Mouse (Mus musculus): Measurements from ENCODE around the gene Setdb2. TPM values are rescaled to one million over a fixed set of nuclear protein-coding genes. Genes with fewer than 3 reads are reported as not detected.

Gene Setdb2
- polyA plus RNA-seq, 2 experiments from 2014 or later: 18.0 to 21.7 TPM

GRCm38 (mm10) chr14:59366386-59367105 lies 74.1 kb downstream of the Setdb2 start:
- ATAC-seq: no peak

GRCm38 (mm10) chr14:59365244-59365644 lies 75.4 kb downstream of the Setdb2 start, which contains the start of gene Phf11d:
TSS of gene Phf11d (minus strand) at chr14:59365470.
- no peak for ATAC-seq

Other genes starting within 250 kb of the Setdb2 start
- 10 to 100 TPM; 25.2 to 35.3 TPM for gene Rcbtb1, start 239.7 kb downstream of the Setdb2 start, polyA plus RNA-seq (2017; shearing (Covaris generic))
- gene Gm6904, start 180.7 kb downstream of the Setdb2 start, polyA plus RNA-seq (2017; shearing (Covaris generic)): 10 to 100 TPM; 12.3 to 17.2 TPM
- 10 to 100 TPM; 40.4 to 56.7 TPM for gene Phf11a, start 143.4 kb downstream of the Setdb2 start, polyA plus RNA-seq (2017; shearing (Covaris generic))
- 100 to 1,000 TPM; 188 to 218 TPM for gene Phf11b, start 99.5 kb downstream of the Setdb2 start, polyA plus RNA-seq (2017; shearing (Covaris generic))
- gene Phf11d, start 75.4 kb downstream of the Setdb2 start, polyA plus RNA-seq (2017; shearing (Covaris generic)): 10 to 100 TPM in 1 of 2 experiments, 1 to 10 TPM in 1; 7.8 to 15.2 TPM
- 10 to 100 TPM; 23.7 to 27.1 TPM for gene Phf11c, start 45.5 kb downstream of the Setdb2 start, polyA plus RNA-seq (2017; shearing (Covaris generic))
- 10 to 100 TPM; 70.3 to 84.5 TPM for gene Cab39l, start 88 bp upstream of the Setdb2 start, polyA plus RNA-seq (2017; shearing (Covaris generic))
- 10 to 100 TPM; 33.9 to 58.8 TPM for gene Cdadc1, start 157.1 kb upstream of the Setdb2 start, polyA plus RNA-seq (2017; shearing (Covaris generic))
- under 1 TPM in 1 of 2 experiments, not detected in 1; 0.15 TPM for gene Shisa2, start 184.4 kb upstream of the Setdb2 start, polyA plus RNA-seq (2017; shearing (Covaris generic))